Mouse (Mus musculus) forebrain, embryonic 12.5 days (tissue): ENCODE data around the gene 1700113H08Rik. TPM values are rescaled to one million over a fixed set of nuclear protein-coding genes. Genes with fewer than 3 reads are reported as not detected.

Experiments
- ATAC-seq: fragments of 200-750 bp; cut with Nextera tagmentation; 2 replicates; pipeline ENCODE4 v1.8.0; 2017; ENCODE audit warnings: moderate TSS enrichment; ENCODE audit not compliant: low FRiP score
- H3K27ac ChIP-seq: fragments of 300-500 bp; sonication (generic); 2 replicates; pipeline ENCODE4 v1.5.1; 2016; ENCODE audit warnings: mild to moderate bottlenecking
- H3K27me3 ChIP-seq: fragments of 300-500 bp; sonication (generic); 2 replicates; pipeline ENCODE4 v1.6.1; 2016; ENCODE audit warnings: mild to moderate bottlenecking
- H3K36me3 ChIP-seq: fragments of 300-500 bp; sonication (generic); replicated peaks from 2 replicates; pipeline ENCODE4 v1.6.1; 2016; ENCODE audit warnings: mild to moderate bottlenecking
- H3K4me1 ChIP-seq: fragments of 300-500 bp; sonication (generic); 2 replicates; pipeline ENCODE4 v1.6.1; 2016
- H3K4me2 ChIP-seq: fragments of 300-500 bp; sonication (generic); 2 replicates; pipeline ENCODE4 v1.6.1; 2016; ENCODE audit warnings: mild to moderate bottlenecking, moderate library complexity
- H3K4me3 ChIP-seq: fragments of 300-500 bp; sonication (generic); replicated peaks from 2 replicates; pipeline ENCODE4 v1.5.1; 2016; ENCODE audit warnings: mild to moderate bottlenecking
- H3K9ac ChIP-seq: fragments of 300-500 bp; sonication (generic); 2 replicates; pipeline ENCODE4 v1.6.1; 2016; ENCODE audit warnings: mild to moderate bottlenecking
- H3K9me3 ChIP-seq: fragments of 300-500 bp; sonication (generic); 2 replicates; pipeline ENCODE4 v1.6.1; 2016
- WGBS: fragments of 180-500 bp; shearing (Covaris S2); methylation state at CpG from one replicate; pipeline ENCODE4 v1.1.7; 2016; 5-methylcytosine and 5-hydroxymethylcytosine counted together
- polyA plus RNA-seq: library from polyadenylated mRNA; unstranded; fragments of >200 nt; fragmentation: Nextera tagmentation; extraction: Ambion mirVana; gene quantifications from 2 replicates; pipeline ENCODE4 v1.2.1, GENCODE M21; 2016

The 1700113H08Rik gene
- polyA plus RNA-seq, 1 experiment from 2014 or later: 0.27 TPM

GRCm38 (mm10) chr10:87084236-87084635 lies 26.4 kb downstream of the 1700113H08Rik start:
- H3K9ac ChIP-seq: no peak overlapping the region
- no peak overlapping the region for H3K27ac ChIP-seq
- no peak overlapping the region for H3K4me3 ChIP-seq
- 0 out of 2 replicates have a peak, but pooled peaks cover 3% of the 10 kb centered on the region for H3K27me3 ChIP-seq
- no peaks in the 10 kb centered on the region for H3K9me3 ChIP-seq
- peaks cover 3% of the 10 kb centered on the region; the same call in 1 of the 2 replicates for H3K4me1 ChIP-seq
- ATAC-seq: no peak
- no peaks in the 10 kb centered on the region for H3K36me3 ChIP-seq
- 94% methylated on average over 6 of the region's 6 CpGs for WGBS
- no peak overlapping the region for H3K4me2 ChIP-seq

- no peak for ATAC-seq
- 27% methylated on average over 5 of the region's 5 CpGs for WGBS
Measured at GRCm38 (mm10) chr10:87087646-87088045, 29.8 kb downstream of the 1700113H08Rik start.

GRCm38 (mm10) chr10:87094249-87094648 lies 36.4 kb downstream of the 1700113H08Rik start:
- no peaks in the 10 kb centered on the region for H3K27me3 ChIP-seq
- H3K4me1 ChIP-seq: peaks cover 9% of the 10 kb centered on the region
- H3K9me3 ChIP-seq: no peaks in the 10 kb centered on the region
- no peak overlapping the region for H3K4me3 ChIP-seq
- no peak overlapping the region for H3K27ac ChIP-seq
- no peaks in the 10 kb centered on the region for H3K36me3 ChIP-seq
- no peak overlapping the region for H3K9ac ChIP-seq
- ATAC-seq: 0 out of 2 replicates have a peak, but pooled peaks have one; percentile 51
- no peak overlapping the region for H3K4me2 ChIP-seq

More at GRCm38 (mm10) chr10:87087646-87088045, 29.8 kb downstream of the 1700113H08Rik start:
- no peak overlapping the region for H3K4me2 ChIP-seq
- peaks cover 3% of the 10 kb centered on the region; the same call in 1 of the 2 replicates for H3K4me1 ChIP-seq
- H3K36me3 ChIP-seq: no peaks in the 10 kb centered on the region
- no peak overlapping the region for H3K4me3 ChIP-seq
- no peak overlapping the region for H3K9ac ChIP-seq
- H3K27me3 ChIP-seq: 0 out of 2 replicates have a peak, but pooled peaks cover 3% of the 10 kb centered on the region
- H3K27ac ChIP-seq: no peak overlapping the region
- no peaks in the 10 kb centered on the region for H3K9me3 ChIP-seq

GRCm38 (mm10) chr10:87098722-87099121 lies 40.9 kb downstream of the 1700113H08Rik start:
- H3K27me3 ChIP-seq: no peaks in the 10 kb centered on the region
- no peaks in the 10 kb centered on the region for H3K36me3 ChIP-seq
- H3K27ac ChIP-seq: no peak overlapping the region
- H3K4me2 ChIP-seq: no peak overlapping the region
- H3K4me3 ChIP-seq: no peak overlapping the region
- no peak overlapping the region for H3K9ac ChIP-seq
- no peak for ATAC-seq
- no peaks in the 10 kb centered on the region for H3K9me3 ChIP-seq
- H3K4me1 ChIP-seq: peaks cover 40% of the 10 kb centered on the region
- WGBS: 68% methylated on average over 6 of the region's 6 CpGs

GRCm38 (mm10) chr10:87100668-87101067 lies 42.8 kb downstream of the 1700113H08Rik start:
- H3K9me3 ChIP-seq: no peaks in the 10 kb centered on the region
- no peak for ATAC-seq
- H3K4me3 ChIP-seq: no peak overlapping the region
- H3K36me3 ChIP-seq: no peaks in the 10 kb centered on the region
- WGBS: 42% methylated on average over 4 of the region's 4 CpGs
- peaks cover 40% of the 10 kb centered on the region for H3K4me1 ChIP-seq
- 0 out of 2 replicates have a peak overlapping the region, but pooled peaks have one; percentile 19 for H3K27ac ChIP-seq
- no peak overlapping the region for H3K9ac ChIP-seq
- H3K27me3 ChIP-seq: no peaks in the 10 kb centered on the region; the same call in 1 of the 2 replicates
- no peak overlapping the region for H3K4me2 ChIP-seq

GRCm38 (mm10) chr10:87101265-87101950 lies 43.6 kb downstream of the 1700113H08Rik start:
- no peaks in the 10 kb centered on the region; the same call in 1 of the 2 replicates for H3K27me3 ChIP-seq

GRCm38 (mm10) chr10:87101951-87102320 lies 44.1 kb downstream of the 1700113H08Rik start:
- WGBS: 2% methylated on average over 3 of the region's 3 CpGs
- Histone ChIP-seq H3K9me3 (no peaks in the 10 kb centered on the region), H3K27me3 (no peaks in the 10 kb centered on the region; the same call in 1 of the 2 replicates), H3K4me1 (peaks cover 40% of the 10 kb centered on the region), H3K4me3 (no peak overlapping the region), H3K36me3 (no peaks in the 10 kb centered on the region), H3K27ac (peak overlapping the region; percentile 57), H3K4me2 (peak overlapping the region; percentile 22), H3K9ac (no peak overlapping the region)
- ATAC-seq: peak; percentile 54; the same call in 1 of the 2 replicates

More at GRCm38 (mm10) chr10:87101265-87101950, 43.6 kb downstream of the 1700113H08Rik start:
- 3% methylated on average over 9 of the region's 9 CpGs for WGBS
- H3K9ac ChIP-seq: no peak overlapping the region
- peak overlapping the region; percentile 57 for H3K27ac ChIP-seq
- H3K4me2 ChIP-seq: peak overlapping the region; percentile 22
- H3K36me3 ChIP-seq: no peaks in the 10 kb centered on the region
- no peak overlapping the region for H3K4me3 ChIP-seq
- H3K9me3 ChIP-seq: no peaks in the 10 kb centered on the region
- peaks cover 40% of the 10 kb centered on the region for H3K4me1 ChIP-seq
- peak; percentile 85 for ATAC-seq

GRCm38 (mm10) chr10:87102455-87102854 lies 44.6 kb downstream of the 1700113H08Rik start:
- Histone ChIP-seq H3K4me2 (peak overlapping the region; percentile 35), H3K4me1 (peaks cover 42% of the 10 kb centered on the region), H3K36me3 (no peaks in the 10 kb centered on the region), H3K27ac (peak overlapping the region; percentile 57), H3K27me3 (no peaks in the 10 kb centered on the region; the same call in 1 of the 2 replicates), H3K9me3 (no peaks in the 10 kb centered on the region), H3K4me3 (no peak overlapping the region), H3K9ac (no peak overlapping the region)
- ATAC-seq: no peak
- 5% methylated on average over 13 of the region's 13 CpGs for WGBS

- H3K4me2 ChIP-seq: no peak overlapping the region
- WGBS: 54% methylated on average over 8 of the region's 8 CpGs
Measured at GRCm38 (mm10) chr10:87103286-87103685, 45.4 kb downstream of the 1700113H08Rik start.

GRCm38 (mm10) chr10:87107565-87108297 lies 49.9 kb downstream of the 1700113H08Rik start:
- WGBS: 80% methylated on average over 9 of the region's 9 CpGs
- no peak for ATAC-seq
- Histone ChIP-seq H3K9me3 (no peaks in the 10 kb centered on the region), H3K4me3 (no peak overlapping the region), H3K9ac (no peak overlapping the region), H3K36me3 (no peaks in the 10 kb centered on the region), H3K27ac (no peak overlapping the region), H3K4me1 (peaks cover 10% of the 10 kb centered on the region), H3K4me2 (no peak overlapping the region), H3K27me3 (no peaks in the 10 kb centered on the region; the same call in 1 of the 2 replicates)

More at GRCm38 (mm10) chr10:87103286-87103685, 45.4 kb downstream of the 1700113H08Rik start:
- ATAC-seq: no peak
- Histone ChIP-seq H3K9me3 (no peaks in the 10 kb centered on the region), H3K27me3 (no peaks in the 10 kb centered on the region; the same call in 1 of the 2 replicates), H3K9ac (no peak overlapping the region), H3K36me3 (no peaks in the 10 kb centered on the region), H3K4me1 (peaks cover 42% of the 10 kb centered on the region), H3K27ac (no peak overlapping the region), H3K4me3 (no peak overlapping the region)

- no peak for ATAC-seq
- peaks cover 6% of the 10 kb centered on the region; the same call in 1 of the 2 replicates for H3K4me1 ChIP-seq
- H3K36me3 ChIP-seq: no peaks in the 10 kb centered on the region
- no peak overlapping the region for H3K4me2 ChIP-seq
- no peaks in the 10 kb centered on the region for H3K9me3 ChIP-seq
- no peak overlapping the region for H3K4me3 ChIP-seq
- H3K27me3 ChIP-seq: no peaks in the 10 kb centered on the region; the same call in 1 of the 2 replicates
- WGBS: 94% methylated on average over 6 of the region's 6 CpGs
- H3K9ac ChIP-seq: no peak overlapping the region
- H3K27ac ChIP-seq: no peak overlapping the region
Measured at GRCm38 (mm10) chr10:87108333-87108732, 50.5 kb downstream of the 1700113H08Rik start.

- Histone ChIP-seq H3K27me3 (no peaks in the 10 kb centered on the region; the same call in 1 of the 2 replicates), H3K9ac (no peak overlapping the region), H3K9me3 (no peaks in the 10 kb centered on the region), H3K4me1 (0 out of 2 replicates have a peak, but pooled peaks cover 6% of the 10 kb centered on the region), H3K4me2 (no peak overlapping the region), H3K4me3 (no peak overlapping the region), H3K36me3 (no peaks in the 10 kb centered on the region), H3K27ac (no peak overlapping the region)
- ATAC-seq: no peak
- 72% methylated on average over 10 of the region's 10 CpGs for WGBS
Measured at GRCm38 (mm10) chr10:87109038-87109771, 51.4 kb downstream of the 1700113H08Rik start.
